Mouse (Mus musculus): ENCODE results near the gene Tmem38b. TPM values are rescaled to one million over a fixed set of nuclear protein-coding genes. Genes with fewer than 3 reads are reported as not detected.
"Not testable (repeated sequence)": the region's sequence is repeated elsewhere in the genome, so short reads cannot be mapped to it uniquely, and the experiment has no call there.

The Tmem38b gene
- polyA plus RNA-seq, 1 experiment from 2014 or later = 10.2 TPM

DNA sequence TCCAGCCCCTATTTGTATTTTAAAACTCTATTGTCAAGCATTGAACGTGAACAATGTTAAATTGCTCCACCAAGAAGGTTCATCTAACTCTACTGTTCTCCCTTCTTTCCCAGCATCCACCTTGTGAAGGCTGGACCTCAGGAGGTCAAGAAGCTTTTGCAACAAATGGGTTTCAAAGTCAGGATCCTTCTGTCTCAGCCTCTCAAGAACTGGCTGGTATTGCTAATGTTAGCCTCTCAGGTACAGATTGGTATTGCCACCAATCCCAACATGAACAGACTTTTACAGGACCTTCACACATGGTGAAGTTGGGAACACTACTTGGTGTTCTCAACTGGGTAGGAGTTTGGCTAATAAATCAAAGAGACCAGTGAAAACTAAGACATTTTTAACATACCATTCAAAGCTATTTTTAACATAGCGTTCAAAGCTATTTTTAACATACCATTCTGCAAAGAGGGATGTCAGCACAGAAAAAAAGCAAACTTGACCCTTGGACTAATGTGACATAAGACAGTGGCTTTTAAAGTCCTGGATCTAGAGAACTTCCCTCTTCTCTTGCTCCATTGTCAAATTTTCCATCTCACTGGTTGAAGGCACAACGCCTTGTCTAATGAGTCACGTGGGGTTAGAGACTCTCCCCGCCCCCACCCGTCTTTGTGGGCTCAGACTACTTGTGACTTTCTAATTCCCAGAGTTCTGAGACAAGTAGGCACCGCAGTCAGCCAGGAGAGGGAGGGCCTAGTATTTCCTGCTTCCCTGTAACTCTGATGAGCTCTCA is 26.8 kb upstream of the Tmem38b start:
- H3K9me3 ChIP-seq = no peaks in the 10 kb centered on the region
- no peak overlapping the region for H3K9ac ChIP-seq
- H3K27me3 ChIP-seq (replicated peaks) = no peaks in the 10 kb centered on the region
- no peaks in the 10 kb centered on the region for H3K36me3 ChIP-seq
- 51% methylated on average over 7 of the region's 7 CpGs for WGBS
- no peak overlapping the region for H3K4me2 ChIP-seq
- H3K4me3 ChIP-seq (replicated peaks) = no peak overlapping the region
- no peaks in the 10 kb centered on the region for H3K4me1 ChIP-seq
- ATAC-seq (ENCODE audit: insufficient read depth, low FRiP score, low read depth) = no peak
- no peak overlapping the region for H3K27ac ChIP-seq

DNA sequence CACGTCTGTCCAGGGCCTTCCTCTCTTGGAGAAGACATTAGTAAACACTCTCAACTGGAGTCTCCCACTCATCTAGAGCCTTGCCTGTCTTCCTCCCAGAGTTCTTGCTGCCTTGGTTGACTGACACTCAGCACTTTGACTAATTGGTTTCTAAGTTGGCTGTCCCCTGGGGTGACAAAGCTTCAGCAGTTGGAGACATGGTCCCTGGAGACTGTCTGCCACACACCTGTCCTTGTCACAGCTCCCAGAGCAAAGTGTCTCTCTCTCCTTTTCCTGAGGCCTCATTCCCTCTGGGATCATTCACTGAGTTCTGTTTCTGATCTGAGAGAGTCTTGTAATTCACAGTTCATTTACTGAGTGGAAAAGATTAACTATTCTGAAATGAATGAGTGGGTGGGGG is 26.1 kb upstream of the Tmem38b start:
- H3K9ac ChIP-seq = no peak overlapping the region
- ATAC-seq (ENCODE audit: insufficient read depth, low FRiP score, low read depth) = no peak
- no peaks in the 10 kb centered on the region for H3K27me3 ChIP-seq (replicated peaks)
- H3K36me3 ChIP-seq = no peaks in the 10 kb centered on the region
- WGBS = 51% methylated on average over 1 of the region's 1 CpGs
- H3K4me3 ChIP-seq (replicated peaks) = no peak overlapping the region
- H3K27ac ChIP-seq = no peak overlapping the region
- no peak overlapping the region for H3K4me2 ChIP-seq
- no peaks in the 10 kb centered on the region for H3K4me1 ChIP-seq
- H3K9me3 ChIP-seq = no peaks in the 10 kb centered on the region

DNA sequence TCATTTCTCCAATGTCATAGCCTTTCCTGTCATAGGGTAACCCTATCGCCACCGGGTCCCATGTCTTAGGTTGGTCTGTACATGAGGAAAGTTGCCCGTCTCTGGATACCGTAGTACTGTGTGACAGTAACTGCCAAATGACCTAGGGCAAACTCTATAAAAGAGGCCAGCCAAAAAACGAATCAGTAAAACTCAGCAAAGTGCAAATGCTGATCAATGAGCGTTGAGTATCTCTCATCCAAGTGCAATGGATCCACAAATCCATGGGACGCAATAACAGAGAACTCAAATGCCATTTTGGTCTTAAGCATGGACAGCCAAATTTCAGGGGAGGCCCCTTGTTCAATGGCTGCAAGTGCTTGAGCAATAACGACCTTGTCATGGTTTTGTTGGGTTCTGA is 22.2 kb upstream of the Tmem38b start:
- not testable (repeated sequence) for H3K9ac ChIP-seq; H3K36me3 ChIP-seq; H3K4me3 ChIP-seq (replicated peaks); H3K4me2 ChIP-seq; H3K4me1 ChIP-seq; H3K27ac ChIP-seq; H3K27me3 ChIP-seq (replicated peaks); H3K9me3 ChIP-seq; ATAC-seq (ENCODE audit: insufficient read depth, low FRiP score, low read depth)
- WGBS = 86% methylated on average over 8 of the region's 8 CpGs

DNA sequence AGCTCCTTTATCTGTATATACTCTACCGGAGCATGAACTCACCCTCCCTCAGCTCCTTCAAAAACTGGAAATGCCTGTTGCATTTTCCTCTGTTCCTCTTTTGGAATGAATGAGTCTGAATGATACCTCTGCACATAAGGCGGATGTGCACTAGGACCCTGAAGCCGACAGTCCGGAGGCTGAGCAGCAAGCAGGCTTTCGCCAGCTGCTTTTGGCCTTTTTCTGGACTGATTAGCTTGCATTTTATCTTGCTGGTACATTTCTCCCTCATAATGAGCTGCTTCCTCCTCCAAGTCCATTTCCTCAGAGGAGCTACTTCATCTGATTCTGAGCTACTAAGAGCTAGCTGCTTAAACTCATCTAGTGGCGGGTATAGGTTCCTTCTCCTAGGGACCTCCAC is 19.4 kb upstream of the Tmem38b start:
- H3K27me3 ChIP-seq (replicated peaks); H3K9me3 ChIP-seq; H3K4me1 ChIP-seq; H3K4me2 ChIP-seq; ATAC-seq (ENCODE audit: insufficient read depth, low FRiP score, low read depth); H3K36me3 ChIP-seq; H3K4me3 ChIP-seq (replicated peaks); H3K9ac ChIP-seq; H3K27ac ChIP-seq: not testable (repeated sequence)
- 76% methylated on average over 6 of the region's 6 CpGs for WGBS

DNA sequence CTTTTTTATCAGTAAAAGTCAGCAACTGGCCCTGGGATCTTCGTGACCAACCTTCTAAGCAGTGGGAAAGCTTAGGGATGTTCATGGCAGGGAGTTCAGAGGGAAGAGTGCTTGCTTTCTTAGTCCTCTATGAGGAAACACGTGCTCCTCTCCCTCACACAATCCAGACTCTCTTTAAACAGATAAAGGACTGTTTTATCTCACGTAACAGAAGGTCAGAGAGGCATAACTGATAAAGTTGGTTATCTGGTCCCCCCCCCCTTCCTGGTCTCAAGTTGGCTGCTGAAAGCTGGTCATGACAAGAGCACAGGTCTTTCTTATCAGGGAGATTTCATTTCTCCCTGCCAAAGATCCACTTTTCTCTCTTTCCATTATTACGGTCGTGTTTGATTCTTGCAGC is 7.5 kb upstream of the Tmem38b start:
- Histone ChIP-seq H3K9me3 (no peaks in the 10 kb centered on the region), H3K4me1 (no peaks in the 10 kb centered on the region), H3K9ac (no peak overlapping the region), H3K4me2 (no peak overlapping the region), H3K27ac (no peak overlapping the region), H3K4me3 (replicated peaks) (no peak overlapping the region), H3K36me3 (no peaks in the 10 kb centered on the region), H3K27me3 (replicated peaks) (no peaks in the 10 kb centered on the region)
- WGBS = 49% methylated on average over 5 of the region's 5 CpGs
- ATAC-seq (ENCODE audit: insufficient read depth, low FRiP score, low read depth) = no peak

DNA sequence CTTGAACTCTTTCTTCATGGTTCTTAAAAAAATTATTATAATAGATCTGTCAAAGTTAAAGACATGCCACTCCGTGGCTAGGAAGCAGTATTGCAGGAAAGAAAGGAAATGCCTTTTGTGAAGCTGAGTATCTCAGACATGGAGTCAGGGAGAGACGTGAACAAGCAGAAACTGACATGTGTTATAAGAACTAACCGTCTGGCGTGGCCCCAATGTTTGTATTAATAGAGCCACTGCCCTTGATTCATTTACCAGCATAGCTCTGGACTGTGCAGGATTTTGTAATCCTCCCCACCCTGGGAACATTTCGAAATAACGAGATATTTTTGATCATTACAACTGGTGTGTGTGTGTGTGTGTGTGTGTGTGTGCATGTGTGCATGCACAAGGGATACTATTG is 2.1 kb upstream of the Tmem38b start:
- H3K27ac ChIP-seq = no peak overlapping the region; the same call in 1 of the 2 replicates
- no peak overlapping the region for H3K4me2 ChIP-seq
- no peak for ATAC-seq (ENCODE audit: insufficient read depth, low FRiP score, low read depth)
- no peaks in the 10 kb centered on the region for H3K9me3 ChIP-seq
- 25% methylated on average over 6 of the region's 6 CpGs for WGBS
- no peak overlapping the region for H3K9ac ChIP-seq
- 0 out of 2 replicates have a peak, but pooled peaks cover 2% of the 10 kb centered on the region for H3K4me1 ChIP-seq
- no peaks in the 10 kb centered on the region for H3K27me3 ChIP-seq (replicated peaks)
- no peaks in the 10 kb centered on the region for H3K36me3 ChIP-seq
- no peak overlapping the region for H3K4me3 ChIP-seq (replicated peaks)

DNA sequence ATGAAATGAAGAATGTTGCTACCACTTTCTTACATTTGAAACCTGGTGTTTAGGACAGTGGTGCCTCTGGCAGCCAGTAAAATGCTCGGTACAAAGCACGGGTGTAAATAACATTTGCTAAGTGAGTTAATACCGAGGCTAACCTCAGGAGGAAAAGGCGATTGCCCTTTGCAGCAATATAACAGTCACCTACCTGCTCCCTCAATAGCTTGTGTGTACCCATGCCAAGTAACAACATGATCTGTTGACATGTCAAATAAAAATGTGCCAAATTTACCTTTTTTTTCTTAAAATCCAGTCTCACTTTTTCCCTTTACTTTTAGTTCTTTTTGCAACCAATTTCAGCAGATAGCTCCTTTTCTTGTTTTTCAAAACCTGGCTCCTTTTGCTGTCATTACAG is 1.0 kb upstream of the Tmem38b start:
- no peak overlapping the region for H3K27ac ChIP-seq
- no peaks in the 10 kb centered on the region for H3K9me3 ChIP-seq
- 0 out of 2 replicates have a peak, but pooled peaks cover 2% of the 10 kb centered on the region for H3K4me1 ChIP-seq
- H3K36me3 ChIP-seq = no peaks in the 10 kb centered on the region
- H3K9ac ChIP-seq = no peak overlapping the region
- H3K4me3 ChIP-seq (replicated peaks) = no peak overlapping the region
- no peak for ATAC-seq (ENCODE audit: insufficient read depth, low FRiP score, low read depth)
- 34% methylated on average over 4 of the region's 4 CpGs for WGBS
- no peaks in the 10 kb centered on the region for H3K27me3 ChIP-seq (replicated peaks)
- no peak overlapping the region for H3K4me2 ChIP-seq

DNA sequence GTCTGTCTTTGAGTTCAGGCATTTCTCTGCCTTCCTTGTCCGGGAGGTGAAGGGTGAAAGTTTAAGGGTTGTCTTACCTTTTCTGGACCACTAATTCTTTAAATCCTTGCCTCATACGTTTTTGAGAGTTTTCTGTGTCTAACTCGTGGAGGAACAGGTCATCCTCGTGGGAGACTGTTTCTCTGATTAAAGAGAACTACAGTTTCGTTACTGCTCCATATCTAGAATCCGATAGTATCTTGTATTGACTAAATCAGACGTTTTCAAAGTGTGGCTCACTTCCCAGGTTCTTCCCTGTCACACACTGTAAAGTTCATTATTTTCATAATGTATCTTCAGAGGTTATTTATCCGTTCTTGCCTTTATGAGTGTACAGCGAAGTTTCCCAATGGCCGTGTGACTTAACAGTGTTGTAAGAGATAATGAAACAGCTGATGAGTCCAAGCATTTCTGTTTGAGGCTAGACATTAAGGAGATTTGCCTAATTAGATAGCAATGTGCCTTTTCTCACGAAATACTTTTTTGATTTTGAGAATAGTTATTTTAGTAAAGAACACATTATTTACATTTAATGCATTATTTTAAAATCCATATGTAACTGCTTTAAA is 900 bp downstream of the Tmem38b start:
- Histone ChIP-seq H3K4me2 (peak overlapping the region; percentile 82), H3K4me3 (replicated peaks) (peak overlapping the region; percentile 98), H3K9ac (peak overlapping the region; percentile 0; the same call in 1 of the 2 replicates), H3K4me1 (0 out of 2 replicates have a peak, but pooled peaks cover 2% of the 10 kb centered on the region), H3K36me3 (no peaks in the 10 kb centered on the region), H3K27ac (peak overlapping the region; percentile 36; the same call in 1 of the 2 replicates), H3K27me3 (replicated peaks) (no peaks in the 10 kb centered on the region), H3K9me3 (no peaks in the 10 kb centered on the region)
- 11% methylated on average over 11 of the region's 11 CpGs for WGBS
- no peak for ATAC-seq (ENCODE audit: insufficient read depth, low FRiP score, low read depth)

DNA sequence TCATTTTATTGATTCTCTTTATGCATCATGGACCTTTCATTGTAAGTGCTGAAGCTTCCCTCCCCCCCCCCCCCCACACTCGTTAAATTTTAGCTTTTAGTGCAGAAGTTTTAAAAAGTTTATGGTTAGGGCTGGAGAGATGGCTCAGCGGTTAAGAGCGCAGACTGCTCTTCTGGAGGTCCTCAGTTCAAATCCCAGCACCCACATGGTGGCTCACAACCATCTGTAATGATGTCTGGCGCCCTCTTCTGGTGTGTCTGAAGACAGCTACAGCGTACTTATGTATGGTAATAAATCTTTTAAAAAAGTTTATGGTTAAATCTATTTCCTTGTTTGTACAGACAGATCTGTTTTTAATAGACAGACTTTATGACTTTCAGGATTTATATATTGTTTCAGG is 2.0 kb downstream of the Tmem38b start:
- Histone ChIP-seq H3K9me3 (no peaks in the 10 kb centered on the region), H3K4me2 (no peak overlapping the region), H3K4me1 (0 out of 2 replicates have a peak, but pooled peaks cover 2% of the 10 kb centered on the region), H3K27me3 (replicated peaks) (no peaks in the 10 kb centered on the region), H3K36me3 (no peaks in the 10 kb centered on the region), H3K4me3 (replicated peaks) (no peak overlapping the region), H3K27ac (no peak overlapping the region), H3K9ac (no peak overlapping the region)
- no peak for ATAC-seq (ENCODE audit: insufficient read depth, low FRiP score, low read depth)
- WGBS = 80% methylated on average over 5 of the region's 5 CpGs

DNA sequence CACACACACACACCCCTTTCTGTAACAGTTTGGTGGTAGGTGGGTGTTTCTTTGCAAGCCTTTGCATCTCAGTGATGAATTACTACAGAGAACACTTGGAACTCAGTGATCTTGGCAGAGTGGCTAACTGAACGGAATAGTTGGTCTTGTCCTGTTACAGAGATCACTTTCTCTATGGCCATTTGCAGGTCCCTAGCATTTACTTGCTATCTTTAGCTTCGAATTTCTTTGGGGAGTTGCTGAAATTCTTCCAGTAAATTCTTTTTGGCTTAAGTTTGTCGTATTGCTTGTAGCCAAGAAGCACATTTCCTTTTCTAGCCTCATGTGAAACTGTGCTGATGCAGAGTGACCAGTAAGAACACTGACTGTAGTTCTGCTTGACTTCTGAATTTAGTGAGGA is 3.1 kb downstream of the Tmem38b start:
- Histone ChIP-seq H3K9me3 (no peaks in the 10 kb centered on the region), H3K36me3 (no peaks in the 10 kb centered on the region), H3K4me3 (replicated peaks) (no peak overlapping the region), H3K27me3 (replicated peaks) (no peaks in the 10 kb centered on the region), H3K27ac (no peak overlapping the region), H3K4me2 (no peak overlapping the region), H3K4me1 (no peaks in the 10 kb centered on the region), H3K9ac (no peak overlapping the region)
- 72% methylated on average over 3 of the region's 3 CpGs for WGBS
- no peak for ATAC-seq (ENCODE audit: insufficient read depth, low FRiP score, low read depth)

DNA sequence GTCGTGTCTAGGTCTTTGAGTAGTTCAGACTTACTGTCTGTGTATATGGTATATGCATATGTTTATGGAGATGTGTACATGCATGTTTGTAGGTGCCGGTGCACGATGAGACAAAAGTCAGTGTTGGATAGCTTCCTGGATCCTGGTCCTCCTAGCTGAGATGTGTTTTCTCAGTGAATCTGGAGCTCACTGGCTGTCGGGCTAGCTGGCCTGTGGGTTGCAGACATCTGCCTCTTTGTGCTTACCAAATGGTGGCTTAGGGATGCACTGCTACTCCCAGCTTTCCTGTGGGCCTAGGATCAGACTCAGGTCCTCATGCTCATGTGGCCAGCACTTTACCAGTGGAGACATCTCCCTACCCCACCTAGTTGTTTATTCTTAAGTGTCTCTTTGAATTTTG is 4.2 kb downstream of the Tmem38b start:
- Histone ChIP-seq H3K9me3 (no peaks in the 10 kb centered on the region), H3K27me3 (replicated peaks) (no peaks in the 10 kb centered on the region), H3K4me2 (no peak overlapping the region), H3K4me1 (no peaks in the 10 kb centered on the region), H3K27ac (no peak overlapping the region), H3K36me3 (no peaks in the 10 kb centered on the region), H3K9ac (no peak overlapping the region), H3K4me3 (replicated peaks) (no peak overlapping the region)
- ATAC-seq (ENCODE audit: insufficient read depth, low FRiP score, low read depth) = no peak
- WGBS = 91% methylated on average over 4 of the region's 4 CpGs

DNA sequence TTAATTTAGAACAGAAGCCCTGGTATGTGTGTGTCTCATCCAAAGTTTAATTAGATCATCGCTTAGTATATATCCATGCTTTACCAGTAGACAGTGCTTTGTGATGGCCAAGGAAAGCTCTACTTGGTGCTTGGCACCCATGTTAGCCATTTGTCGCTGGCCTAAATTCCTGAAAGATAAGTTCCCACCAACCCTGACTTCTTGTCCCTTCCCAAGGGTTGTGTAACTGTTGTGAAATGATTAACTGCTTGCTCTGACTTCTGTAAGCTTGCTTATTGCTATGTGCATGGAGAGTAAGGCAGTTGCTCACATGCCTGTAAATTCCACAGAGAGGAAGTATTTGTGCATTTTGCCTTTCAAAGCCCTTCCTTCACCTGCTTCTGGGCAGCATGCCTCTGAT is 4.7 kb downstream of the Tmem38b start:
- Histone ChIP-seq H3K4me1 (no peaks in the 10 kb centered on the region), H3K9me3 (no peaks in the 10 kb centered on the region), H3K4me3 (replicated peaks) (no peak overlapping the region), H3K36me3 (no peaks in the 10 kb centered on the region), H3K27me3 (replicated peaks) (no peaks in the 10 kb centered on the region), H3K9ac (no peak overlapping the region), H3K4me2 (no peak overlapping the region), H3K27ac (no peak overlapping the region)
- WGBS = 91% methylated on average over 2 of the region's 2 CpGs
- ATAC-seq (ENCODE audit: insufficient read depth, low FRiP score, low read depth) = no peak

All from stomach, embryonic 15.5 days (tissue).